Comparison of ENCODE assay signal across 11 mouse cellular contexts in the genomic region with DNA sequence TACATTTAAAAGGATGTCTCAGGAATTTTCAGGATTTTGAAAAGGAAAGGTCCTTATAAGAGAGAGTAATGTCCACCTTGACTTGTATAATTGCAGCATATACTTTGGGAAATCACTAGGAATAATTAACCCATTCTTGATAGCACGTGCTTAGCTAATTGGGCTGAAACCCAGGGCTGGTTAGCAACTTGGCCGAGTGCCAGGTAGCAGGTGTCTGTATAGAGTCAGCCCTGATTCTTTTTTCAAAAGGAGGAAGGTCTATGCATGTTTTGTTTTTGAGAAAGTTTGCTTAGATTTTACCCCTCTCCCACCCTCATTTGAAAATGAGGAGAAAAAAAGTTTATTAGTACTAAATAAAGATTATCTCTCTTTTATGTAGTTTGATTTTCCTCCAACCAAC.
A peak's percentile ranks its signal among the peaks of the same experiment; 100 is the strongest.
DNase-seq lines count a peak whose midpoint lies in the region.
"Had no signal": no experiment of that assay in that cellular context is flagged by ENCODE, and none has a peak within 500 bp of the region (broad histone marks: within the 10 kb centered on the region; RNA-seq: fewer than 3 reads in every experiment).

No protein-coding gene starts in this region.

- DNase-seq in cerebellum, adult 9-11 months, result peak; percentile 1
- DNase-seq in cerebellum, adult 11-12 months, result no peak
- peak; percentile 59 for DNase-seq in left cerebral cortex, postnatal 4 days
- no peak for DNase-seq in left cerebral cortex, postnatal 10 days (ENCODE audit: extremely low spot score in 1 of 2, low spot score in 2 of 2)
- peak; percentile 17 to 19 for DNase-seq in cerebellum, postnatal 36 days
- peak; percentile 14 to 26 for DNase-seq in kidney, postnatal 36 days
- DNase-seq in c-Kit-positive CD71-positive TER-119-positive erythroid progenitor cells, embryonic 14.5 days (ENCODE audit: low spot score), result no peak
- no peak for DNase-seq in left cerebral cortex, adult 18-20 months (ENCODE audit: low spot score in 2 of 2)
- DNase-seq: B cell, adult 2 months; gastrocnemius, postnatal 10 days; layer of hippocampus, adult 9-11 months had no signal

- intact Hi-C loops in left cerebral cortex, postnatal 4 days (cut with DNase I), result no loop called here
- intact Hi-C loops in left cerebral cortex, postnatal 10 days (cut with DNase I), result no loop called here

Comparison
In these comparisons a context has a peak if more than half of its experiments do, and no peak if none do; other contexts are left out.
1. DNase-seq: peak in cerebellum, adult 9-11 months (single experiment), left cerebral cortex, postnatal 4 days (single experiment), cerebellum, postnatal 36 days (2 of 2) and kidney, postnatal 36 days (2 of 2); none in cerebellum, adult 11-12 months (single experiment), left cerebral cortex, postnatal 10 days (0 of 2), c-Kit-positive CD71-positive TER-119-positive erythroid progenitor cells, embryonic 14.5 days (single experiment) and left cerebral cortex, adult 18-20 months (0 of 2).